Mouse (Mus musculus) heart, postnatal 4 days (tissue): ENCODE data around the gene Sgta. TPM values are rescaled to one million over a fixed set of nuclear protein-coding genes. Genes with fewer than 3 reads are reported as not detected.
"Not testable (repeated sequence)": the region's sequence is repeated elsewhere in the genome, so short reads cannot be mapped to it uniquely, and the experiment has no call there.

Source experiments
- DNase-seq: peaks from one replicate; pipeline ENCODE4 v3.0.0; 2021
- total RNA-seq, 2 experiments: library from RNA; stranded (reverse); gene quantifications; 2 replicates each; pipeline ENCODE4 v1.2.3; 2021

Sgta gene
- 100 to 1,000 TPM; 102 to 103 TPM for total RNA-seq

GRCm38 (mm10) chr10:81059603-81060543 lies at the start of gene Sgta:
Sgta (minus strand) TSS chr10:81060181.
- peak; percentile 99 for DNase-seq

- DNase-seq, result peak; percentile 92
Measured at GRCm38 (mm10) chr10:81106113-81106721, 46.2 kb upstream of the Sgta start.

GRCm38 (mm10) chr10:81105565-81106112 lies 45.7 kb upstream of the Sgta start, which contains the start of gene Map2k2:
Map2k2 (plus strand) TSS chr10:81105915.
- DNase-seq, result peak; percentile 99

GRCm38 (mm10) chr10:81094931-81095678 lies 35.1 kb upstream of the Sgta start:
- no peak for DNase-seq

GRCm38 (mm10) chr10:81092465-81093250 lies 32.7 kb upstream of the Sgta start:
- DNase-seq, result peak; percentile 76

GRCm38 (mm10) chr10:81090621-81091020 lies 30.6 kb upstream of the Sgta start:
- DNase-seq, result no peak

GRCm38 (mm10) chr10:81089216-81089615 lies 29.2 kb upstream of the Sgta start:
- peak; percentile 54 for DNase-seq

- DNase-seq, result no peak
Measured at GRCm38 (mm10) chr10:81087021-81087420, 27.0 kb upstream of the Sgta start.

- DNase-seq, result peak; percentile 79
Measured at GRCm38 (mm10) chr10:81082168-81082960, 22.4 kb upstream of the Sgta start.

GRCm38 (mm10) chr10:81080008-81080655 lies 20.2 kb upstream of the Sgta start:
- DNase-seq, result no peak

- DNase-seq, result no peak
Measured at GRCm38 (mm10) chr10:81077916-81078315, 17.9 kb upstream of the Sgta start.

- DNase-seq, result no peak
Measured at GRCm38 (mm10) chr10:81076356-81076755, 16.4 kb upstream of the Sgta start.

GRCm38 (mm10) chr10:81075734-81076133 lies 15.8 kb upstream of the Sgta start:
- no peak for DNase-seq

- peak; percentile 42 for DNase-seq
Measured at GRCm38 (mm10) chr10:81073464-81073863, 13.5 kb upstream of the Sgta start.

- no peak for DNase-seq
Measured at GRCm38 (mm10) chr10:81072290-81072689, 12.3 kb upstream of the Sgta start.

- DNase-seq, result peak; percentile 98
Measured at GRCm38 (mm10) chr10:81069836-81070235, 9.9 kb upstream of the Sgta start, which contains the start of gene Thop1. Thop1 (plus strand) TSS chr10:81070035.

GRCm38 (mm10) chr10:81068706-81069105 lies 8.7 kb upstream of the Sgta start:
- no peak for DNase-seq

- DNase-seq, result not testable (repeated sequence)
Measured at GRCm38 (mm10) chr10:81064519-81064918, 4.5 kb upstream of the Sgta start.

GRCm38 (mm10) chr10:81062710-81063109 lies 2.7 kb upstream of the Sgta start:
- no peak for DNase-seq

GRCm38 (mm10) chr10:81058896-81059295 lies 1.1 kb downstream of the Sgta start:
- no peak for DNase-seq
